Mouse (Mus musculus) MEL (cell line): ENCODE results near the gene Cers6. TPM values are rescaled to one million over a fixed set of nuclear protein-coding genes. Genes with fewer than 3 reads are reported as not detected.

Experiments used
- DNase-seq: peaks from one replicate; pipeline ENCODE4 v3.0.0; 2011; ENCODE audit warnings: low read depth, low spot score
- H3K27ac ChIP-seq: 2 replicates; pipeline ENCODE4 v1.5.1; 2012; ENCODE audit warnings: low read depth, mild to moderate bottlenecking, control low read depth, low read length, moderate library complexity; ENCODE audit not compliant: control insufficient read depth
- H3K27me3 ChIP-seq, 2 experiments: fragments of 150-350 bp in 1 of 2; sonication (generic) in 1 of 2; 2 replicates each; pipeline ENCODE4 v1.6.1; 2012; ENCODE audit warnings: low read length in 2 of 2, mild to moderate bottlenecking in 2 of 2, improper control_type of control experiment in 1 of 2, moderate library complexity in 1 of 2; ENCODE audit not compliant: insufficient read depth in 2 of 2, control insufficient read depth in 1 of 2
- H3K36me3 ChIP-seq, 2 experiments: 2 replicates each; pipeline ENCODE4 v1.6.1; 2012 to 2014; ENCODE audit warnings: low read length in 2 of 2, improper control_type of control experiment in 1 of 2, inconsistent platforms in 1 of 2, mild to moderate bottlenecking in 1 of 2; ENCODE audit not compliant: insufficient read depth in 2 of 2, control insufficient read depth in 1 of 2
- H3K4me1 ChIP-seq, 2 experiments: fragments of 150-350 bp in 1 of 2; sonication (generic) in 1 of 2; 2 replicates each; pipeline ENCODE4 v1.6.1; 2012; ENCODE audit warnings: low read length in 2 of 2, improper control_type of control experiment in 1 of 2, mild to moderate bottlenecking in 1 of 2; ENCODE audit not compliant: insufficient read depth in 2 of 2, control insufficient read depth in 1 of 2
- H3K4me3 ChIP-seq, 2 experiments: fragments of 150-350 bp in 1 of 2; sonication (generic) in 1 of 2; 2 replicates each; pipeline ENCODE4 v1.5.1; 2012; ENCODE audit warnings: low read depth in 2 of 2, low read length in 2 of 2, mild to moderate bottlenecking in 2 of 2, moderate library complexity in 2 of 2, control low read depth in 1 of 2, improper control_type of control experiment in 1 of 2; ENCODE audit not compliant: control insufficient read depth in 1 of 2, insufficient read depth in 1 of 2
- H3K79me2 ChIP-seq: 2 replicates; pipeline ENCODE4 v1.6.1; 2012; ENCODE audit warnings: mild to moderate bottlenecking, low read length, moderate library complexity; ENCODE audit not compliant: control insufficient read depth, poor library complexity, insufficient read depth
- H3K9ac ChIP-seq: 2 replicates; pipeline ENCODE4 v1.6.1; 2012; ENCODE audit warnings: low read depth, mild to moderate bottlenecking, control low read depth, low read length, moderate library complexity; ENCODE audit not compliant: control insufficient read depth, poor library complexity, severe bottlenecking
- H3K9me3 ChIP-seq: fragments of 150-350 bp; sonication (generic); replicated peaks from 2 replicates; pipeline ENCODE4 v1.6.1; 2012; ENCODE audit warnings: mild to moderate bottlenecking, low read length, improper control_type of control experiment, moderate library complexity; ENCODE audit not compliant: insufficient read depth
- BHLHE40 ChIP-seq: IDR thresholded peaks from 2 replicates; pipeline ENCODE4 v1.6.1; 2012; ENCODE audit warnings: low read depth, mild to moderate bottlenecking, inconsistent platforms, low read length, improper control_type of control experiment, borderline replicate concordance
- CHD1 ChIP-seq: IDR thresholded peaks from 2 replicates; pipeline ENCODE4 v1.6.1; 2012; ENCODE audit warnings: low read depth, mild to moderate bottlenecking, inconsistent platforms, low read length, improper control_type of control experiment
- CTCF ChIP-seq, 3 experiments: IDR thresholded peaks in 2 of 3; conservative IDR thresholded peaks in 1 of 3; 2 replicates each; pipeline ENCODE4 v1.5.1; 2011 to 2012; ENCODE audit warnings: low read length in 3 of 3, low read depth in 2 of 3, mild to moderate bottlenecking in 2 of 3, improper control_type of control experiment in 1 of 3, inconsistent platforms in 1 of 3, mixed read lengths in 1 of 3, moderate library complexity in 1 of 3; ENCODE audit not compliant: control insufficient read depth in 1 of 3, insufficient read depth in 1 of 3, poor library complexity in 1 of 3, severe bottlenecking in 1 of 3
- E2F4 ChIP-seq: IDR thresholded peaks from 2 replicates; pipeline ENCODE4 v1.6.1; 2011; ENCODE audit warnings: low read depth, low read length, improper control_type of control experiment, borderline replicate concordance
- ELF1 ChIP-seq: IDR thresholded peaks from 2 replicates; pipeline ENCODE4 v1.6.1; 2014; ENCODE audit warnings: low read depth, mild to moderate bottlenecking, inconsistent platforms, low read length, improper control_type of control experiment, moderate library complexity
- EP300 ChIP-seq, 2 experiments: IDR thresholded peaks; 2 replicates each; pipeline ENCODE4 v1.6.1; 2011; ENCODE audit warnings: improper control_type of control experiment in 2 of 2, low read length in 2 of 2, low read depth in 1 of 2, mild to moderate bottlenecking in 1 of 2
- ETS1 ChIP-seq: IDR thresholded peaks from 2 replicates; pipeline ENCODE4 v1.6.1; 2012; ENCODE audit warnings: low read depth, mild to moderate bottlenecking, inconsistent platforms, low read length, improper control_type of control experiment, moderate library complexity
- GABPA ChIP-seq: IDR thresholded peaks from 2 replicates; pipeline ENCODE4 v1.6.1; 2012; ENCODE audit warnings: low read depth, mild to moderate bottlenecking, inconsistent platforms, low read length, improper control_type of control experiment, moderate library complexity
- GATA1 ChIP-seq: IDR thresholded peaks from 2 replicates; pipeline ENCODE4 v1.6.1; 2011; ENCODE audit warnings: low read depth, low read length, improper control_type of control experiment
- HCFC1 ChIP-seq: IDR thresholded peaks from 2 replicates; pipeline ENCODE4 v1.6.1; 2012; ENCODE audit warnings: low read depth, mild to moderate bottlenecking, inconsistent platforms, low read length, improper control_type of control experiment, moderate library complexity
- KAT2A ChIP-seq: conservative IDR thresholded peaks from 2 replicates; pipeline ENCODE4 v1.6.1; 2012; ENCODE audit warnings: low read depth, low read length, improper control_type of control experiment, inconsistent platforms
- MAFK ChIP-seq: IDR thresholded peaks from 2 replicates; pipeline ENCODE4 v1.6.1; 2011; ENCODE audit warnings: low read depth, mild to moderate bottlenecking, low read length, improper control_type of control experiment, borderline replicate concordance
- MAX ChIP-seq: IDR thresholded peaks from 2 replicates; pipeline ENCODE4 v1.6.1; 2011; ENCODE audit warnings: low read length, improper control_type of control experiment
- MAZ ChIP-seq: IDR thresholded peaks from 2 replicates; pipeline ENCODE4 v1.6.1; 2012; ENCODE audit warnings: low read depth, mild to moderate bottlenecking, inconsistent platforms, low read length, improper control_type of control experiment
- MEF2A ChIP-seq: IDR thresholded peaks from 2 replicates; pipeline ENCODE4 v1.6.1; 2014; ENCODE audit warnings: low read depth, mild to moderate bottlenecking, inconsistent platforms, low read length, improper control_type of control experiment; ENCODE audit not compliant: poor library complexity, insufficient replicate concordance, severe bottlenecking; ENCODE audit errors: extremely low read depth
- MYC ChIP-seq: IDR thresholded peaks from 2 replicates; pipeline ENCODE4 v1.6.1; 2011; ENCODE audit warnings: low read depth, mild to moderate bottlenecking, low read length, improper control_type of control experiment, moderate library complexity
- NRF1 ChIP-seq: IDR thresholded peaks from 2 replicates; pipeline ENCODE4 v1.6.1; 2014; ENCODE audit warnings: low read depth, mild to moderate bottlenecking, inconsistent platforms, low read length, improper control_type of control experiment, moderate library complexity; ENCODE audit not compliant: poor library complexity, insufficient read depth, severe bottlenecking
- POLR2A ChIP-seq, 2 experiments: IDR thresholded peaks; 2 replicates each; pipeline ENCODE4 v1.6.1; 2011 to 2012; ENCODE audit warnings: low read length in 2 of 2, mild to moderate bottlenecking in 2 of 2, control low read depth in 1 of 2, improper control_type of control experiment in 1 of 2, low read depth in 1 of 2, moderate library complexity in 1 of 2; ENCODE audit not compliant: control insufficient read depth in 1 of 2, insufficient read depth in 1 of 2, poor library complexity in 1 of 2
- POLR2AphosphoS2 ChIP-seq: IDR thresholded peaks from 2 replicates; pipeline ENCODE4 v1.6.1; 2011; ENCODE audit warnings: low read length, improper control_type of control experiment
- POLR2AphosphoS5 ChIP-seq: IDR thresholded peaks from 2 replicates; pipeline ENCODE4 v1.6.1; 2012; ENCODE audit warnings: low read depth, borderline replicate concordance, mild to moderate bottlenecking, inconsistent platforms, low read length, moderate library complexity, mixed read lengths
- RAD21 ChIP-seq: IDR thresholded peaks from 2 replicates; pipeline ENCODE4 v1.6.1; 2011; ENCODE audit warnings: mild to moderate bottlenecking, low read depth, low read length, improper control_type of control experiment
- RCOR1 ChIP-seq: IDR thresholded peaks from 2 replicates; pipeline ENCODE4 v1.6.1; 2012; ENCODE audit warnings: low read depth, mild to moderate bottlenecking, inconsistent platforms, low read length, improper control_type of control experiment
- SIN3A ChIP-seq: IDR thresholded peaks from 2 replicates; pipeline ENCODE4 v1.6.1; 2012; ENCODE audit warnings: low read length, improper control_type of control experiment, inconsistent platforms
- SMC3 ChIP-seq: IDR thresholded peaks from 2 replicates; pipeline ENCODE4 v1.6.1; 2011; ENCODE audit warnings: low read depth, low read length, improper control_type of control experiment
- TCF12 ChIP-seq: IDR thresholded peaks from 2 replicates; pipeline ENCODE4 v1.6.1; 2014; ENCODE audit warnings: low read depth, mild to moderate bottlenecking, inconsistent platforms, low read length, improper control_type of control experiment, moderate library complexity
- UBTF ChIP-seq: IDR thresholded peaks from 2 replicates; pipeline ENCODE4 v1.6.1; 2012; ENCODE audit warnings: low read depth, mild to moderate bottlenecking, inconsistent platforms, low read length, improper control_type of control experiment, moderate library complexity, borderline replicate concordance; ENCODE audit not compliant: insufficient read depth
- USF2 ChIP-seq, 2 experiments: IDR thresholded peaks; 2 replicates each; pipeline ENCODE4 v1.6.1; 2011 to 2012; ENCODE audit warnings: improper control_type of control experiment in 2 of 2, low read length in 2 of 2, borderline replicate concordance in 1 of 2, inconsistent platforms in 1 of 2, low read depth in 1 of 2, mild to moderate bottlenecking in 1 of 2; ENCODE audit not compliant: insufficient read depth in 1 of 2
- ZC3H11A ChIP-seq: IDR thresholded peaks from 2 replicates; pipeline ENCODE4 v1.6.1; 2012; ENCODE audit warnings: low read depth, mild to moderate bottlenecking, inconsistent platforms, low read length, improper control_type of control experiment
- ZMIZ1 ChIP-seq: IDR thresholded peaks from 2 replicates; pipeline ENCODE4 v1.6.1; 2012; ENCODE audit warnings: low read depth, mild to moderate bottlenecking, inconsistent platforms, low read length, improper control_type of control experiment, moderate library complexity
- ZNF384 ChIP-seq: IDR thresholded peaks from 2 replicates; pipeline ENCODE4 v1.6.1; 2012; ENCODE audit warnings: low read depth, mild to moderate bottlenecking, inconsistent platforms, low read length, improper control_type of control experiment
- polyA plus RNA-seq, 2 experiments: library from polyadenylated mRNA; stranded (reverse) in 1 of 2; unstranded in 1 of 2; fragments of >175 nt in 1 of 2; fragments of >200 nt in 1 of 2; gene quantifications; 2 replicates each; pipeline versions ENCODE4 v1.2.1 to v1.2.4; 2012; ENCODE audit warnings: low replicate concordance in 2 of 2, low read depth in 1 of 2; ENCODE audit not compliant: insufficient read length in 2 of 2, insufficient read depth in 1 of 2, missing spikeins in 1 of 2
- total RNA-seq: library from RNA; depleted of rRNA; stranded (reverse); fragments of 300-350 nt; gene quantifications from 2 replicates; pipeline ENCODE4 v1.2.3, GENCODE M21; 2012

Gene Cers6
- total and polyA plus RNA-seq, 3 experiments: not detected

GRCm38 (mm10) chr2:69086505-69087260, 225.4 kb downstream of the Cers6 start:
- Histone ChIP-seq H3K4me3 (no peak overlapping the region), H3K9ac (no peak overlapping the region), H3K9me3 (no peaks in the 10 kb centered on the region), H3K36me3 (no peaks in the 10 kb centered on the region), H3K79me2 (no peaks in the 10 kb centered on the region), H3K27me3 (no peaks in the 10 kb centered on the region; a peak in 1 of 4 replicates), H3K4me1 (no peaks in the 10 kb centered on the region), H3K27ac (no peak overlapping the region)
- TF ChIP-seq E2F4 (no peak), KAT2A (no peak), GABPA (no peak), CHD1 (no peak), RCOR1 (no peak), MAX (no peak), RAD21 (no peak), HCFC1 (no peak), MEF2A (no peak), ZMIZ1 (no peak), POLR2AphosphoS5 (no peak), CTCF (IDR thresholded peaks at IDR 0.05 in 2 of 3, conservative IDR thresholded peaks at IDR 0.05 in 1 of 3; ENCODE audit: control insufficient read depth in 1 of 3, insufficient read depth in 1 of 3, low read depth in 2 of 3, low read length in 3 of 3, poor library complexity in 1 of 3, severe bottlenecking in 1 of 3) (no peak), MAFK (no peak), ELF1 (no peak), BHLHE40 (no peak), SIN3A (no peak), NRF1 (no peak), USF2 (IDR thresholded peaks at IDR 0.05; ENCODE audit: borderline replicate concordance in 1 of 2, insufficient read depth in 1 of 2, low read depth in 1 of 2, low read length in 2 of 2) (no peak), MAZ (no peak)
- no peak for DNase-seq

- no peaks in the 10 kb centered on the region for H3K36me3 ChIP-seq
- H3K27ac ChIP-seq: no peak overlapping the region
- H3K79me2 ChIP-seq: no peaks in the 10 kb centered on the region
- TF ChIP-seq ETS1: no peak
- TF ChIP-seq USF2 (IDR thresholded peaks at IDR 0.05; ENCODE audit: borderline replicate concordance in 1 of 2, insufficient read depth in 1 of 2, low read depth in 1 of 2, low read length in 2 of 2): no peak
- no peak for TF ChIP-seq MYC
- no peak for TF ChIP-seq EP300 (IDR thresholded peaks at IDR 0.05; ENCODE audit: low read depth in 1 of 2, low read length in 2 of 2)
- TF ChIP-seq POLR2A (IDR thresholded peaks at IDR 0.05; ENCODE audit: control insufficient read depth in 1 of 2, insufficient read depth in 1 of 2, low read depth in 1 of 2, low read length in 2 of 2, poor library complexity in 1 of 2): no peak
- TF ChIP-seq UBTF: no peak
- no peak for TF ChIP-seq KAT2A
- TF ChIP-seq POLR2AphosphoS5: no peak
- TF ChIP-seq HCFC1: no peak
- TF ChIP-seq SMC3: no peak
- TF ChIP-seq MAZ: no peak
- TF ChIP-seq POLR2AphosphoS2: no peak
- TF ChIP-seq GATA1: no peak
- no peak for TF ChIP-seq MAX
- TF ChIP-seq TCF12: no peak
- no peak for TF ChIP-seq RCOR1
- TF ChIP-seq ZNF384: no peak
- TF ChIP-seq ZC3H11A: no peak
- TF ChIP-seq GABPA: no peak
- DNase-seq: no peak
- H3K9ac ChIP-seq: no peak overlapping the region
- no peaks in the 10 kb centered on the region for H3K9me3 ChIP-seq
- no peak overlapping the region for H3K4me3 ChIP-seq
- H3K27me3 ChIP-seq: no peaks in the 10 kb centered on the region
- H3K4me1 ChIP-seq: no peaks in the 10 kb centered on the region
Measured at GRCm38 (mm10) chr2:69095836-69096235, 234.6 kb downstream of the Cers6 start.
